Mouse (Mus musculus): ENCODE data around the gene Hdac10. TPM values are rescaled to one million over a fixed set of nuclear protein-coding genes. Genes with fewer than 3 reads are reported as not detected.

The Hdac10 gene
- polyA plus RNA-seq, 1 experiment, result 19.0 TPM

DNA sequence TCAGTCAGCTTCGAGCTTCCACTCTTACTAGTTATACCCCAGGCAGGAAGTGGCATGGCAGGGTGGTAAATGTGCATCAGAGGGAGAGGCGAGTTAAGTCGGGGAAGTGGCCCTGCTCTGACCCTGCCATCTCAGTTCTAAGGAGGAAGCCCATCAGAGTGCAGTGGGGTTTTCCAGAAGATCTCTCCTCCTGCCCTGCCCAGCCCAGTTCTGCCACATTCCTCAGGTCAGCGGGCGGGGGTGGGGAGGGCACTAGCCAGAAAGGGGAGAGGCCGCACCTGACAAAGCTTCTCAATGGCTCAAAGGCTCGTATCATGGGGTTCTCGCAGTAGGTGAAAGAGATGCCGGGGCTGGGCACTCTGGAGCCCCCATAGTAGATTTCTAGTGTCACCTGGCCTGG lies 32.9 kb upstream of the Hdac10 start:
- TF ChIP-seq CTCF (IDR thresholded peaks at IDR 0.05; ENCODE audit: extremely low read depth, insufficient read length, insufficient replicate concordance, low read depth, low read length) (no peak), POLR2A (IDR thresholded peaks at IDR 0.05; ENCODE audit: low read depth, low read length) (no peak)
- Histone ChIP-seq H3K36me3 (ENCODE audit: control insufficient read depth, insufficient read depth, low read length) (peaks cover 98% of the 10 kb centered on the region), H3K4me3 (ENCODE audit: low read depth, low read length) (no peak overlapping the region), H3K27ac (ENCODE audit: insufficient read depth, low read depth, low read length) (no peak overlapping the region), H3K27me3 (ENCODE audit: control insufficient read depth, insufficient read depth, low read length) (no peaks in the 10 kb centered on the region), H3K4me1 (ENCODE audit: control insufficient read depth, insufficient read depth, insufficient read length, low read length) (no peaks in the 10 kb centered on the region)
- WGBS, result 68% methylated on average over 9 of the region's 9 CpGs

DNA sequence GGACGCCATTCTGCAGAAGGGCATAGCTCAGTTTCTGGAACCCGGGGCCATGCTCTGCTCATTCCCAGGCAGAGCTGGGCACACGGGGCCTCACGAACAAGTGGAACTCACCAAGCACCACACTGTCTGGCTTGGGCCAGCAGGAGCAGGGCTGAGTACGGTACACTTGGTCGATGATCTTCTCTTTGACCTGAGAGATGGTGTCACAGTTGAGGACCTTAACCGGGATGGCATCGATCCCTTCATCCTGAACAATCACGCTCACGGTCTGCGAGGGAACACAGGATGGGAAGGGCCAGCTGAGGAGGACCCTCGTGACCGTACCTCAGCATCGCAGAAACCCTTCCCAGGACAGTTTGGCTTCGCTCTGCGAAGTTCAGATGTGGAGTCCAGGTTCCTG lies 30.0 kb upstream of the Hdac10 start:
- WGBS, result 96% methylated on average over 16 of the region's 16 CpGs
- TF ChIP-seq CTCF (IDR thresholded peaks at IDR 0.05; ENCODE audit: extremely low read depth, insufficient read length, insufficient replicate concordance, low read depth, low read length) (no peak), POLR2A (IDR thresholded peaks at IDR 0.05; ENCODE audit: low read depth, low read length) (no peak)
- no peak overlapping the region for H3K4me3 ChIP-seq (ENCODE audit: low read depth, low read length)
- H3K4me1 ChIP-seq (ENCODE audit: control insufficient read depth, insufficient read depth, insufficient read length, low read length), result no peaks in the 10 kb centered on the region
- H3K27me3 ChIP-seq (ENCODE audit: control insufficient read depth, insufficient read depth, low read length), result no peaks in the 10 kb centered on the region
- no peak overlapping the region for H3K27ac ChIP-seq (ENCODE audit: insufficient read depth, low read depth, low read length)
- peaks cover 89% of the 10 kb centered on the region for H3K36me3 ChIP-seq (ENCODE audit: control insufficient read depth, insufficient read depth, low read length)

DNA sequence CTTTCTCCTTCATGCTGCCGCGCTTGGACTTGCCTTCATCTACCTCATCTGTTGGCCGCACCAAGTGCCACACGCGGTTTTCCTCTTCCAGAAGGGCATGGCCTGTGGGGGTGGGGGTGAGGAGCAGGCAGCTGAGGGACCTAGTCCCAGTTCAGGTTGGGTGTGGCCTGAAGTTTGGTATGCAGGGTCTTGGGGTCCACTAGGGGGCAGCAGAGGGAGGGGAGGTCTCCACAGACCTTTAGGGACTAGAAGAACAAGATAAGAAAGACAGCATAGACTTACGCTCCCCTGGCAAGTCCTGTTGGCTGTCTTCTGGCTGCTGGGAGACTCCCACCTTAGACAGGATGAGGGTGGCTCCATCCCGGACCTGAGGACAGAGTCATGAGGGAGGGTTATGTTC lies 29.5 kb upstream of the Hdac10 start:
- Histone ChIP-seq H3K4me1 (ENCODE audit: control insufficient read depth, insufficient read depth, insufficient read length, low read length) (no peaks in the 10 kb centered on the region), H3K36me3 (ENCODE audit: control insufficient read depth, insufficient read depth, low read length) (peaks cover 84% of the 10 kb centered on the region), H3K27me3 (ENCODE audit: control insufficient read depth, insufficient read depth, low read length) (no peaks in the 10 kb centered on the region), H3K4me3 (ENCODE audit: low read depth, low read length) (no peak overlapping the region), H3K27ac (ENCODE audit: insufficient read depth, low read depth, low read length) (no peak overlapping the region)
- WGBS, result 70% methylated on average over 7 of the region's 7 CpGs
- no peak for TF ChIP-seq POLR2A (IDR thresholded peaks at IDR 0.05; ENCODE audit: low read depth, low read length)
- peak; percentile 71; the same call in 1 of the 2 replicates for TF ChIP-seq CTCF (IDR thresholded peaks at IDR 0.05; ENCODE audit: extremely low read depth, insufficient read length, insufficient replicate concordance, low read depth, low read length)

DNA sequence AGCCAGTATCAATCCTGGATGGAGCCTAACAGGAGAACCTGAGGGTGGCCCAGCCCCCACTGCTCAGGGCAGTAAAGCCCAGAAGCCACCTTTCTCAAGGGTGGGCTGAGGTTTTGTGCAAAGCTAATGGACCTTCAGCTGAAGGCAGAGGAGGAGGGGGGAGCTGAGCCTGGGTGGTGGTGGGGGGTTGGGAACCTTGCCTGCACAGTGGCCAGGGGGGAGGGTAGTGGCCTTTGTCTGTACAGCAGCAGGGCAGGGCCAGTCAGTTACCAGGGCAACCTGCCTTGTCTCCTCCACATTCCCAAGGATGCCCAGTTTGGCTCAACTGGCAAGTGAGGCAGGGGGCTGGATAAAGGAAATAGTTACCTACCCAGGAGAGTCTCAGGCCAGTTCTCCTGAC lies 23.8 kb upstream of the Hdac10 start:
- TF ChIP-seq CTCF (IDR thresholded peaks at IDR 0.05; ENCODE audit: extremely low read depth, insufficient read length, insufficient replicate concordance, low read depth, low read length) (no peak), POLR2A (IDR thresholded peaks at IDR 0.05; ENCODE audit: low read depth, low read length) (no peak)
- H3K27me3 ChIP-seq (ENCODE audit: control insufficient read depth, insufficient read depth, low read length), result peaks cover 20% of the 10 kb centered on the region
- H3K4me1 ChIP-seq (ENCODE audit: control insufficient read depth, insufficient read depth, insufficient read length, low read length), result 0 out of 2 replicates have a peak, but pooled peaks cover 3% of the 10 kb centered on the region

DNA sequence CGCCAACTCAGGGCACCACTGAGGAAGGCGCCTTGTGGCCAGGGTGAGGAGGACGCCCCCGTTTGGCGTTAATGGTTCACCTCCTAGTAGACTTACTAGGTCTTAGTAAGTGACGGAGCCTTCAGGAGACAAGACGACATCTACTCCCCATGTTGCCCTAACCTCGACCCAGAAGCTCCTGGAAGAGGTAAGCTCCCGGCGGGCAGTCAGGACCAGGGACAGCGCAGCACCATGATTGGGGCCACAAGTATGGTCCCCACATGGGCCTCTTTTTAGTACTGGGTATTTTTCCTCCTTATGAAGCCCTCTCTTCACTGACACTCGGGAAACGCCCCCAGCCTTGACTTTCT lies 21.5 kb upstream of the Hdac10 start:
- TF ChIP-seq CTCF (IDR thresholded peaks at IDR 0.05; ENCODE audit: extremely low read depth, insufficient read length, insufficient replicate concordance, low read depth, low read length) (no peak), POLR2A (IDR thresholded peaks at IDR 0.05; ENCODE audit: low read depth, low read length) (no peak)
- Histone ChIP-seq H3K27ac (ENCODE audit: insufficient read depth, low read depth, low read length) (0 out of 2 replicates have a peak overlapping the region, but pooled peaks have one; percentile 18), H3K27me3 (ENCODE audit: control insufficient read depth, insufficient read depth, low read length) (peaks cover 26% of the 10 kb centered on the region), H3K36me3 (ENCODE audit: control insufficient read depth, insufficient read depth, low read length) (peaks cover 8% of the 10 kb centered on the region), H3K4me1 (ENCODE audit: control insufficient read depth, insufficient read depth, insufficient read length, low read length) (peaks cover 10% of the 10 kb centered on the region), H3K4me3 (ENCODE audit: low read depth, low read length) (peak overlapping the region; percentile 35)
- whole genome bisulfite sequencing, result 5% methylated on average over 13 of the region's 13 CpGs

More for the DNA sequence above, 23.8 kb upstream of the Hdac10 start:
- no peak overlapping the region for H3K27ac ChIP-seq (ENCODE audit: insufficient read depth, low read depth, low read length)
- H3K36me3 ChIP-seq (ENCODE audit: control insufficient read depth, insufficient read depth, low read length), result peaks cover 29% of the 10 kb centered on the region
- no peak overlapping the region for H3K4me3 ChIP-seq (ENCODE audit: low read depth, low read length)

GRCm38 (mm10) chr15:89149271-89150040 lies 21.0 kb upstream of the Hdac10 start, which contains the start of gene Mapk11:
TSS of gene Mapk11 (minus strand) at chr15:89149628.
- WGBS, result under 1% methylated on average over 61 of the region's 61 CpGs
- TF ChIP-seq POLR2A (IDR thresholded peaks at IDR 0.05; ENCODE audit: low read depth, low read length) (no peak), CTCF (IDR thresholded peaks at IDR 0.05; ENCODE audit: extremely low read depth, insufficient read length, insufficient replicate concordance, low read depth, low read length) (no peak)
- peaks cover 26% of the 10 kb centered on the region for H3K27me3 ChIP-seq (ENCODE audit: control insufficient read depth, insufficient read depth, low read length)
- peaks cover 10% of the 10 kb centered on the region for H3K4me1 ChIP-seq (ENCODE audit: control insufficient read depth, insufficient read depth, insufficient read length, low read length)
- 0 out of 2 replicates have a peak within 1 kb of the TSS, but pooled peaks have one; percentile 18 for H3K27ac ChIP-seq (ENCODE audit: insufficient read depth, low read depth, low read length)
- H3K36me3 ChIP-seq (ENCODE audit: control insufficient read depth, insufficient read depth, low read length), result peaks cover 5% of the 10 kb centered on the region
- peak within 1 kb of the TSS; percentile 68 for H3K4me3 ChIP-seq (ENCODE audit: low read depth, low read length)

GRCm38 (mm10) chr15:89148496-89149270 lies 20.2 kb upstream of the Hdac10 start:
- no peak for TF ChIP-seq POLR2A (IDR thresholded peaks at IDR 0.05; ENCODE audit: low read depth, low read length)
- TF ChIP-seq CTCF (IDR thresholded peaks at IDR 0.05; ENCODE audit: extremely low read depth, insufficient read length, insufficient replicate concordance, low read depth, low read length), result no peak
- Histone ChIP-seq H3K4me3 (ENCODE audit: low read depth, low read length) (peak overlapping the region; percentile 68), H3K4me1 (ENCODE audit: control insufficient read depth, insufficient read depth, insufficient read length, low read length) (peaks cover 10% of the 10 kb centered on the region), H3K27ac (ENCODE audit: insufficient read depth, low read depth, low read length) (no peak overlapping the region), H3K27me3 (ENCODE audit: control insufficient read depth, insufficient read depth, low read length) (peaks cover 26% of the 10 kb centered on the region), H3K36me3 (ENCODE audit: control insufficient read depth, insufficient read depth, low read length) (peaks cover 2% of the 10 kb centered on the region; the same call in 1 of the 2 replicates)
- WGBS, result 12% methylated on average over 25 of the region's 25 CpGs

Measured in small intestine, adult 2 months (tissue).